Mouse (Mus musculus): ENCODE measurements at regions not wholly inside any gene's neighbourhood (a gene's known extent, or its start where the extent isn't known, plus 50 kb on each side); places are given as distances from the start of the nearest gene placed in this dataset.

DNA sequence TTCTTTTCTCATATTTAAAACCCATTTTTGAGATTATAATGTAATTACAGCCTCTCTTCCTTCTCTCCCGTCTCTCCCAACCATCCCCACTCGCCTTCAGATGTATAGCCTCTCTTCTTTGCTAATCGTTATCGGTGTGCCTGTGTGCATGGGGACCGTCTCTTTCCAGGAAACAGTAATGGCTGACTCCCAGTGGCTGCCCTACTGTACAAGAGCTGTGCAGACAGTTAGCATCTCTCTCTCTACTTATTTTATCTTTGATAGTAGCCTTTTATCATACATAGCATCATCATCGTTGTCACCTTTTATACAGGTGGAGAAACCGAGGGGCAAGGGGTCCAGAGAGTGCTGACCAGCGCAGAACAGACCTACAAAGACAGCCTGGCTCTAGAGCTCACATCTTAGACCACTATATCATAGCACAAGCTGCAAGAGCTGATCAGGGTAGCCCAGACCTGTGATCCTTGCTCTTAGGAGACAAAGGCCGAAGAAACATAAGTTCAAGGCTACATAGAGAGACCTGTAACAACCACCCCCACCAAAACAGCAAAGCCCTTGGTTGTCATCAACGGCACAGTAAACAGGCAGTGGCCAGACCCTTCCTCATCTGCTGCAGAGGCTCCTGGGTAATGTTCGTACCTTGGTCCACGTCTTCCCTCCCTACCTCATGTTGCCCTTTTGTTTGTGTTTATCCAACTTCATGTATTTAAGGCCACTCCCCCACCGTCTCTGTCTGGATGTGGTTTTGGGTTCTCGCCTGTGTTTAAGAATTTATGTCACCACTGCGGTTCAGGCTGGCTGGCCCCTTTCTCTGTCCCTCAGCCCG is 103.1 kb upstream of the Cpm start:
- DNase-seq = no peak

- no peak for DNase-seq
Measured at GRCm38 (mm10) chr10:117525608-117526007, 103.7 kb upstream of the Cpm start.

GRCm38 (mm10) chr10:117524926-117525565 is 104.3 kb upstream of the Cpm start:
- no peak for DNase-seq

- no peak for DNase-seq
Measured at GRCm38 (mm10) chr10:117524101-117524500, 105.2 kb upstream of the Cpm start.

DNA sequence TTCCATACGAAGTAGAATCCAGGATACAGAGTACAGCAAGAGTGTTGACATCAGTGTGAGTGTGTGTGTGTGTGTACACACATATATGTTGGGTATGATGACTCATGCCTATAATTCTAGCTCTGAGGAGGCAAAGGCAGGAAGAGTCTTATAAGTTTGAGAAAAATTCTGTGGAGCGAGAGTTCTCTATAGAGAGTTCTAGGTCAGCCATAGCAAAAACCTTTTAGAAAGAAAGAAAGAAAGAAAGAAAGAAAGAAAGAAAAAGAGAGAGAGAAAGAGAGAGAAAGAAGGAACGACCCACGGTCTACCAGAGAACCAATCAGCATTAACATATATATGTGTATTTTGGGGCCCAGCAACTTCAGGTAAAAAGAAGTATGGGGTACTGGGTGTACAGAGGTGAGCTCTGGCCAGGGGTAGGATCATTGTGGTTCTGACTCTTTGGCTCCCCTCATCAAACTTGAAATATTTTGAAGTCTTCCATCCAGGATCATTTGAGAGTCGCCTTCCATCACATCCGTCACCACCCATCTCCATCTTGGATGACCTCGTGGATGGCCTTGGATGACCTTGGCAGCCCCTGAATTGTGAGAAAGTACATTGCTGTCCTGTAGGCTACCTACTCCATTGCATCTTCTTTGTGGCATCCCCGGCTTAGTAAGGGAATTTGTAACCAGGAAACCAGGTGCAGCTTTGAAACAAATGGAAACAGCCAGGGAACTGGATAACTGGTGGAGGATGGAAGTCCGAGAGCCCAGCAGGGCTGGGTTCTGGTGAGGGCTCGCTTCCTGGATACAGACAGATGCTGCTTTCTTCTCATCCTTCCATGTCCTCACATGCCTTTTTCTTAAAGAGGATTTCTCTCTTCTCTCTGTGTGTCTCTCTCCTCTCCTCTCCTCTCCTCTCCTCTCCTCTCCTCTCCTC is 106.1 kb upstream of the Cpm start:
- DNase-seq = no peak

DNA sequence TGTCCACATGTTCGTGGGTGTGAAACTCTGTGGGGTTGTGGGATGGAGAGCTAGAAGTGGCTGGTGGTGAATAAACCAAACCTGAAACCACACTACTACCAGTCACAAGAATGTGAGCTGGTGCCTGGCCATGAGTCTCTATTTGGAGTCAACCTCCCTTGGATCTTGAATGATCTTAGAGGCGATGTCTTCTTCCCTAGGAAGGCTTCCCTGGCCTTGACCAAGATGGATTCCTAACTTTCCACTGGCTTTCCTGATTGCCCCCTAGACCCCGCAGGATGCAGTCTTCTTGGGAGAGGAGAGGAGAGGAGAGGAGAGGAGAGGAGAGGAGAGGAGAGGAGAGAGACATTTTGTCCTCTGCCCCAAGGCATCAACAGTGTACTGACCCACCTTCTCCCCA is 106.9 kb upstream of the Cpm start:
- no peak for DNase-seq

GRCm38 (mm10) chr10:117521315-117522270 is 107.7 kb upstream of the Cpm start:
- no peak for DNase-seq

- DNase-seq = no peak
Measured at GRCm38 (mm10) chr10:117520536-117521314, 108.6 kb upstream of the Cpm start.

DNA sequence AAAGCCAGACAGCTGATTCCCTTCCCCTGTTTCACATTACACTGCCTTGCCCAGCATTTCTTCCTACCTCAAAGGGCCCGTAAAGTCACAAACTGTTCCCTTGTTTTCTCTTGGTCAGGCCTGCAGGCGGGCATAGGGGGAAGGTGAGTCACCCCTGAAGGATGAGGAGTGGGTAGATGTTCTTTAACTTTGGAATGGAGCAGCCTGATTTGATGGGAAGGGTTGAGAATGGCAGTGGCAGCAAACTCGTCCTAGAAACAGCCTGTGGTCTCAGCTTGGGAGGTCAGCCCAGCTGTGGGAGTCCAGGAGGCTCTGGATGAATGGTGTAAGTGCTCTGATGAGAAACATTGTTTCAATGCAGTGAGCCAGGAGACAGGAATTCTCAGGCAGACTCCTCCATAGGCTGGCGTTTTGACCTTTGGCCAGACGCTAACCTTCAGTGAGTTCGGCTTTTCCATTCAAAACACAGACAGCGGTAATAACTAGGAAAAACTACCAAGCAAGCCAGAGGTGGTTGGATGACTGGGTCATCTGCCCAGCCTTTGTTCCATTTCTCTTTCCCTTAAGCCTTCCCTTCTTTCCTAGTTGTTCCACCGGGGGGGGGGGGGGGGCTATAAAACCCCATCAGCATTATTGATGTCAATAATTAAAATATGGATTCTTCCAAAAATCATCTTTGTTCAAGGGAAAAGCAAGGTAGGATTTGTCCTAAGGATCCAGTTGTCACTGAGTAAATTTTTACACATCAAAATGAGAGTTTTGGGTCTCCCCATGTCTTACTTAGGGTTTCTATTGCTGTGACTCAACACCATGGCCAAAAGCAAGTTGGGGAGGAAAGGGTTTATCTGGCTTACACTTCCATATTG is 109.4 kb upstream of the Cpm start:
- DNase-seq = no peak

- DNase-seq = no peak
Measured at GRCm38 (mm10) chr10:117518793-117519669, 110.3 kb upstream of the Cpm start.

GRCm38 (mm10) chr10:117517800-117518770 is 111.2 kb upstream of the Cpm start:
- no peak for DNase-seq

DNA sequence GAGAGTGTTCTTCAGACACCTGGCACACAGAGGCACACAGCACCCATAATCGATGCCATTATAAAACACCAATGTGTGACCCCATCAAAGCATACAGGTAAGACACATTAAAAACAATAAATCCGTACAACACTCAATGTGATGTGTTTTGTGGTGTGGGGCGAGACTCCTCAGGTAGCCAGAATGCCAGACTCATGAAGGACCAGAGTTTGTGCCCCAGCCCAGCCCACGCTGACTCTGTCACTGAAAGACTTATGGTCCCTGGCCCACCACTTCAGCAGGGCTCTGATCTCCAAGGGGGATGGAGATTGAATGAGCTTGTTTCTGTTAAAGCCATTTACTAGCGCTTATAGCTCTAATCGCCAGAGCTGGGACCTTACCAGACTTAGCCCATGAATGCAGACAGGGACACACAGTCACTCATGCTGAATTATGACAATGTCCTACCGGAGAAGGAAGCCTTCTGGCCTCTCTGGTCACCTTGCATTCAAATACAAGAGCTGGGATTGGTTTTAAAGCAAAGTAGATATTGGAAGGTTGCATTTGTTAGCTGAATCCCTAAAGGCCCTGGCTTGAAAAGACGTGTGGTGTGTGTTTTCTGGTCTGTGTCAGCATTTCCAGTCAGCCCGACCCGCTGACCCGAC is 112.1 kb upstream of the Cpm start:
- no peak for DNase-seq

DNA sequence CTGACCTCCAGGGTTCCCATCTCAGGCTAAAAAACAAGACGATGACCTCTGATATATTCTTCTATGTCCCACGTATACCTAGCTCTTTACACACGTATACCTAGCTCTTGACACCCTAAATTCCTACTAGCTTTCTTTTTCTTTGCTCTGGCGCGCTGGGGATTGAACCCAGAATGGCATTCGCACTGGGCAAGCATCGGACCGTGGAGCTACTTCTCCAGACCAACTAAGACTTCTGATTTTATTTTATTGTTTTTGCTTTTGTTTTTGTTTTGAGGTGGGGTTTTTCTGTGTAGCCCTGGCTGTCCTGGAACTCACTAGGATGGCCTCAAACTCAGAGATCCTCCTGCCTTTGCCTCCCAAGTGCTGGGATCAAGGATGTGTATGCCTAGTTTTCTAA is 112.8 kb upstream of the Cpm start:
- no peak for DNase-seq

GRCm38 (mm10) chr10:117515777-117516501 is 113.4 kb upstream of the Cpm start:
- peak; percentile 14 for DNase-seq

GRCm38 (mm10) chr10:117515039-117515438 is 114.3 kb upstream of the Cpm start:
- DNase-seq = no peak

DNA sequence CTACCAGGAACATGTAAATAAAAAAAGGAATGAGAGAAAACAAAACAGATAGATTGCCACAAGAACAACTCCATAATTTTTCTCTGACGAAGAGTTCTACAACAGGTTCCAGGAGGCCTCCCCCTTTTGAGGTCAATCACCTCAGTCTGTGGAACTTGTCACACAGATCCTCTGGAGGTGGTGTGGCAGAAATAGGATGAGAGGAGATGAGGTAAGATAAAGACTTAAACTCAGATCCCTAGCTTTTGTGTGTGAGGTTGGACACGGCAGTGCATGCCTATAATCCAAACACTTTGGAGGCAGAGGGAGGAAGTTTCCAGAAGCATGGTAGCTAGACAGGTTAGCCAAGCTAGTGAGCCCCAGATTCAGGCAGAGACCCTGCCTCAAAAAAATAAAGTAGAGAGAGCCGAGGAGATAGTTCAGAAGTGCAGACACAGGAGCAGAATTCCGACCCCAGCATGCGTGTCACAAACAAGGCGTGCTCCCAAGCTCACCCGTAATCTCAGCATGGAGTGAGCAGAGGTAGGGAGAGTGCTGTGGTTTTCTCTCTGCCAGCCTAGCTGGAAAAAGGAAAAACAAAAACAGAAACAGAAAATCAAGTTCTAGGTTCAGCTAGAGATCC is 115.3 kb upstream of the Cpm start:
- no peak for DNase-seq
